Mouse (Mus musculus): ENCODE data around the gene Clnk.

DNA sequence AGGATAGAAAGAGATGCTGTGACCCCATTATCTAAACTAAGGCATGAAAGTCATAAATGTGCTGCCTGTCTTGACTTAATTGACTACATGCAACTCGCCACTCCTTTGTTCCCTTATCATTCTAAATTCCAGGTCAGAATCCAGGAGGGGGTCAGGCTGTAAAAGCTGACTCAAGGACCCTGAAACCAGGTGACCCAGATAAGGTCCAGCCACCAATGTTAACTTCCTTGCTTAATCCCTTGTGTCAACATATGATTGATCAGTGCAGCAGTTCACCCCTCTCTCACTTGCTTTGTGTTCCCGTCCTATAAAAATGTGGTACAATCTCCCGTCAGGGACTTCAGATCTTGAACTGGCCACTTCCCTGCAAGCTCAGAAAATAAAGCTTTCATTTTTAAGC is 31.1 kb downstream of the Clnk start:
- no peak for TF ChIP-seq ZC3H11A (IDR thresholded peaks at IDR 0.05; ENCODE audit: borderline replicate concordance, low read depth, low read length)
- no peak for TF ChIP-seq HCFC1 (IDR thresholded peaks at IDR 0.05; ENCODE audit: borderline replicate concordance, insufficient read depth, low read length)

Data from ES-E14 (cell line).